Mouse (Mus musculus) heart, embryonic 13.5 days (tissue): ENCODE measurements at regions not wholly inside any gene's neighbourhood (a gene's known extent, or its start where the extent isn't known, plus 50 kb on each side); places are given as distances from the start of the nearest gene placed in this dataset.

Source experiments
- ATAC-seq: fragments of 200-750 bp; cut with Nextera tagmentation; 2 replicates; pipeline ENCODE4 v1.8.0; 2017; ENCODE audit warnings: moderate TSS enrichment; ENCODE audit not compliant: insufficient number of reproducible peaks, low FRiP score, low TSS enrichment; ENCODE audit errors: extremely low read depth
- H3K27ac ChIP-seq: fragments of 300-500 bp; sonication (generic); replicated peaks from 2 replicates; pipeline ENCODE4 v1.5.1; 2015; ENCODE audit warnings: moderate library complexity, mild to moderate bottlenecking, inconsistent platforms
- H3K27me3 ChIP-seq: fragments of 300-500 bp; sonication (generic); replicated peaks from 2 replicates; pipeline ENCODE4 v1.6.1; 2015; ENCODE audit warnings: mild to moderate bottlenecking, inconsistent platforms
- H3K36me3 ChIP-seq: fragments of 300-500 bp; sonication (generic); 2 replicates; pipeline ENCODE4 v1.6.1; 2015; ENCODE audit warnings: mild to moderate bottlenecking, inconsistent platforms
- H3K4me1 ChIP-seq: fragments of 300-500 bp; sonication (generic); 2 replicates; pipeline ENCODE4 v1.6.1; 2015; ENCODE audit warnings: inconsistent platforms
- H3K4me2 ChIP-seq: fragments of 300-500 bp; sonication (generic); 2 replicates; pipeline ENCODE4 v1.6.1; 2015; ENCODE audit warnings: inconsistent platforms, mild to moderate bottlenecking, moderate library complexity
- H3K4me3 ChIP-seq: fragments of 300-500 bp; sonication (generic); 2 replicates; pipeline ENCODE4 v1.5.1; 2015; ENCODE audit warnings: moderate library complexity, mild to moderate bottlenecking, inconsistent platforms
- H3K9ac ChIP-seq: fragments of 300-500 bp; sonication (generic); 2 replicates; pipeline ENCODE4 v1.6.1; 2015; ENCODE audit warnings: inconsistent platforms, mild to moderate bottlenecking, moderate library complexity
- H3K9me3 ChIP-seq: fragments of 300-500 bp; sonication (generic); 2 replicates; pipeline ENCODE4 v1.6.1; 2016; ENCODE audit warnings: inconsistent platforms
- WGBS: fragments of 180-500 bp; shearing (Covaris S2); methylation state at CpG from one replicate; pipeline ENCODE4 v1.1.7; 2015; ENCODE audit warnings: mixed read lengths; 5-methylcytosine and 5-hydroxymethylcytosine counted together

DNA sequence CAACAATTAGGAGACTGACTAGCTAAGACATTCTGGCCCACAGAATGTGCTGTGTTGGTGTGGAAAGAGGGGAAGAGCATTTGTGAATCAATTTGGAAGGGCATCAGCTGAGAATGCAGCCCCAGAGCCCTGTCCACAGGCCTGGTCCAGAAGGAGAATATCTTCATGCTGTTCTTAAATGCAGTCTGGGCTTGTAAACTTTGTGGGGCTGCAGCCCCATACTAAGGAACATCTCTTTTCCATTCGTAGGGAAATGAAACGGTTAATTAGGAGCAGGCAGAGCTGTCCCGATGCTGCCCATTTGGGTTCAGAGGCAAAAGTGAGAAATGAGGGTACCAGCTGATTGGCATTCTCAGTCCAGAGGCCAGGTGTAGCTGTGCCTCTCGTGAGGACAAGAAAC, 304.0 kb downstream of the Maf start:
- Histone ChIP-seq H3K27ac (no peak overlapping the region), H3K4me1 (no peaks in the 10 kb centered on the region), H3K36me3 (no peaks in the 10 kb centered on the region), H3K9me3 (no peaks in the 10 kb centered on the region), H3K9ac (no peak overlapping the region), H3K4me2 (no peak overlapping the region), H3K27me3 (peaks cover 10% of the 10 kb centered on the region), H3K4me3 (no peak overlapping the region)
- ATAC-seq: no peak
- WGBS: 70% methylated on average over 4 of the region's 4 CpGs

DNA sequence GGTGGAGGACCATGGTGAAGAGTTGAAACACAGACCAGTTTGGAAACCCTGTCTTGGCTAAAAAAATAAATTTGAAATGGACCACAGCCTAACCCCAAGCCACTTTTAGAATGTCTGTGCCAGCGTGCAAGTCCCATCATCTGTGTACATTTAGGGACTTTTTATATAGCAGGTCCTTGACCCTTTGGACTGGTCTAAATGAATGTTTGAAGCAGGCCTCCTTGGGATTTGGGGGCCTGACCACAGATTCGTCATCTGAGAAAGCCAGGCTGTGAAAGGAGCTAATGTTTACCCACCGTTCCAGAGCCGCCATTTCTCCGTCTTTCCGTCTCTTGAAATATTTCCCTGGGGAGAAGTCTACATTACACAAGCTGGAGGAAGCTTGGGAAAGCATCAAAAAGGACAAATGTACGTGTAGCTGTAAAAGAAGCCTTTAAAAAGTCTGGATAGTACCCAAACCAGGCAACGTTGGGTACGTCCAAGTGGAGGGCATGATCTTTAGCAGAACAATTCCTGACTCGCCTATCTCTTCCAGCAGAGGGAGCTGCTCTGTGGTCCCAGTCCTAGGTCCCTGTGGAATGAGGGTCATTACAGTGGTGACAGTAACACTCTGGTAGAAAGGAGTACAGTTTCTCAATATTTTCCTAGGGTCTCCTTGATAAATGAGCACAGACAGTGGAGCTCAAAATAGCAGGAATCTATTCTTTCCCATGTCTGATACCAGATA, 305.0 kb downstream of the Maf start:
- Histone ChIP-seq H3K27me3 (peaks cover 10% of the 10 kb centered on the region), H3K9ac (no peak overlapping the region), H3K27ac (no peak overlapping the region), H3K9me3 (no peaks in the 10 kb centered on the region), H3K4me3 (no peak overlapping the region), H3K4me2 (no peak overlapping the region), H3K4me1 (no peaks in the 10 kb centered on the region), H3K36me3 (no peaks in the 10 kb centered on the region)
- WGBS: 60% methylated on average over 10 of the region's 10 CpGs
- ATAC-seq: no peak
